Mouse (Mus musculus) thymus, postnatal 14 days (tissue): Measurements from ENCODE around the gene March5.
"Not testable (repeated sequence)": the region's sequence is repeated elsewhere in the genome, so short reads cannot be mapped to it uniquely, and the experiment has no call there.

ENCODE experiments used
- DNase-seq: peaks from one replicate; pipeline ENCODE4 v3.0.0; 2021

Gene March5

DNA sequence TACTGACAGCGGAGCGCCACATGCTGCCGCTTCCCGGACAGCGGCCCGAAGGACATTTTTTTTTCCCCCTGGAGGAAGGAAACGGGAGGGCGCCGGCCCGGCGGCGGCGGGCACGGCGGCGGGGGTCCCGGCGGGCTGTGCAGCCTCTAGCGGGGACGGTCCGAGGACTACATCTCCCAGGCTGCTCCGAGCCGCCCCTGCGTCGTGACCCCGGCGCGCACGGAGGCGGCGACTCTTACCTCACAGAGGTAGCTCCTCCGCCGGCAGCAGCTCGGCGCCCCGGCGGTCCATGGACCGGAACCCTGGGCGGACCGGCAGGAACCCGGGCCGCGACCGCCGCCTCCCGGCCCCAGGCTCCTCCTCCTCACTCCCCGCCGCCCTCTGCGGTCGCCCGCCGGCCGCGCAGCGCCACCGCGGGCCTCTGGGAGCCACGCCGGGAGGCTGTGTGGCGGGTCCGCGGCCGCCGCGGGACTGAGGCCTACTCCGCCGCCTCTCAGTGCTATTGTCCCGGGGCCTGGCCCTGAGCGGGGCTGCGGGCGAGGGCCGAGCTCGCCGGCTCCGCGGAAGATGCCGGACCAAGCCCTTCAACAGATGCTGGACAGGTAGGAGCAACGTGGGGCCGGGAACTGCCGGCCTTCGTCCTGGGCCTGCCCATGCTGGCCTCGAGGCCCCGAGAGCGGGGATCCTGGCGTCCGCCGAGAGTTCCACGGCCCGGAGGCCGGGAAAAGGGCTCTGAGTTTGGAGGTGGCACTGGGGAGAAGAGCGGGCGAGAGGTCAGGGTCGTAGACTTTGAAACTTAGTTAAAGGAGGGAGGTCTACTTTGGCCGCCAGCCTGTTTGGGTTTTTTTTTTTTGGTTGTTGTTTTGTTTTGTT, at the start of gene March5:
March5 (plus strand) TSS at position 241 of the 873 bp plus-strand sequence.
- DNase-seq, result peak; percentile 90

GRCm38 (mm10) chr19:37172096-37172495, 35.2 kb upstream of the March5 start:
- DNase-seq, result no peak

- no peak for DNase-seq
Measured at GRCm38 (mm10) chr19:37172566-37173130, 34.7 kb upstream of the March5 start.

- no peak for DNase-seq
Measured at GRCm38 (mm10) chr19:37173331-37174115, 33.8 kb upstream of the March5 start.

- peak; percentile 9 for DNase-seq
Measured at GRCm38 (mm10) chr19:37174116-37174715, 33.1 kb upstream of the March5 start.

DNA sequence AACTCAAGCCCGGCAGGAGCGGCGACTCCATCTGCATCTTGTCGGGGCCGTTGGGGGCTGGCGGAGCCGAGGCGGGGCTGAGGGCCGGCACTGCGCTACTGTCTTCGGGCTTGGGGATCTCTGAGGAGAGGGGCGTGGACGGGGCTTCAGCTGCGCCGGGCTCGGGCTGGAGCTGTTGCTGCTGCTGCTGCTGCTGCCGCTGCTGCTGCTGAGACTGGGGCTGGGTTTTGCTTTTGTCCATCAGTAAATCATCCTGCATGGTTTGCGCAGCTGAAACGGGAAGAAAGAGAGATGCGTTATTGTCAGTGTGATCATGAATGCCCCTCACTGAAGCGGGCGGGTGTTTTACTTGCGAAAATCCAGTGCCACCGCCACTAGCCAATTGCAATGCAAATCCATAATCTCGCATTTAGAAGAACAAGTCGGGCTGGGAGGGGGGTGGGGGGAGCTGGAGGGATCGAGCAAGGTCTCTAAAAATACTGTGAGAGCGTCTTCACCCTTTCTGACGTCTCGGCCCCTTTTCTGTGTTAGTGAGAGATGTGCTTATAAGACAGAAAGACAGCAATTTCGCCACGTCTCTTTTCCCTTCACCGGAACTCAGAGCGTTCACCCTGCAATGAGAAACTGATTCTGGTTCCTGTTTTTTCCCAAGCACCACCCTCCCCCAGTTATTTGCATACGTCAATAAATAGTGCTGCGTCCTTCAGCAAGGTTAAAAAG, 32.5 kb upstream of the March5 start:
- DNase-seq, result peak; percentile 17

GRCm38 (mm10) chr19:37175436-37175805, 31.9 kb upstream of the March5 start:
- DNase-seq, result no peak

DNA sequence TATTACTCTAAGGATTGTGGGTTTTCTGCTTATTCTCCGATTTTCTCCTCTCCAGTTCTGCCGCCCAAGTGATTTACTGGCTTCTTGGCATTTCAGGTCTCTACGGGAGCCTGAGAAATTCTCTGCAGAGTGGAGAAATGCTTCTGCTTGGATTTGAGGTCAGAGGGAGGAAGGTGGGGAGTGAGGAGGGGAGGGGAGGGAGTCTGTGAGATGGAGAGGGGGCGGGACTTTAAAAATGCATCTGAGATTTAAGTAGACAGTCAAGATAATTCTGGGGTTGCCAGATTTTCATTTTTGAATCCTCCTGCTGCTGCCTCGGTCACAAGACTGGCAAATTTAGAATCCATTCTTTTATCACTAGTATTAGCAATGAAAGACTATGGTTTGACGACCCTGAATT, 31.4 kb upstream of the March5 start:
- no peak for DNase-seq

GRCm38 (mm10) chr19:37176879-37177462, 30.4 kb upstream of the March5 start:
- DNase-seq, result no peak

GRCm38 (mm10) chr19:37177819-37178708, 29.3 kb upstream of the March5 start:
- peak; percentile 10 for DNase-seq

DNA sequence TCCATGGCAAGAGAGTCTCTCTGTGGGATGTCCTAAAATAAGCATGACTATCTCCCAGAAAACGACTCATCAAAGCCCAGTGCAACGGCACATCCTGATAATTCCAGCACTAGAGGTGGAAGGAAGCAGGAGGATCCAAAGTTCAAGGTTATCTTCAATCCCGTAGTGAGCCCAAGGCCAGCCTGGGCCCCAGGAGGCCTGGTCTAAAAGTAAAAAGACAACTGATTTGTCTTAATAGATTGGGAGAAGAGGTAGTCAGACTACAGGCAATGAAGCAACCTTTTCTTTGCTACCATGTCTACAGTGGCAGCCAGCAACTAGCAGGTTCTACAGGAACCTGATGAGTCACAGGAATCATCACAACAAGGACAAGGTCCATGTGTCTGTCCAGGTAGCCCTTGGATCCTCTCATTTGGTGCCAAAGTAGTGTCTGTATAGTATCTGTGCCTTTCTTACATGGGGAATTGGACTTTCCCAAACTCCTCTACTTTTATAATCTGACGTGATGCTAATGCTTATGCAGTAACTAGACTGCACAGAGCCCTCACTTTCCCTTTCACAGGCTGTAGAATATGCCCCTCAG, 18.9 kb upstream of the March5 start:
- no peak for DNase-seq

DNA sequence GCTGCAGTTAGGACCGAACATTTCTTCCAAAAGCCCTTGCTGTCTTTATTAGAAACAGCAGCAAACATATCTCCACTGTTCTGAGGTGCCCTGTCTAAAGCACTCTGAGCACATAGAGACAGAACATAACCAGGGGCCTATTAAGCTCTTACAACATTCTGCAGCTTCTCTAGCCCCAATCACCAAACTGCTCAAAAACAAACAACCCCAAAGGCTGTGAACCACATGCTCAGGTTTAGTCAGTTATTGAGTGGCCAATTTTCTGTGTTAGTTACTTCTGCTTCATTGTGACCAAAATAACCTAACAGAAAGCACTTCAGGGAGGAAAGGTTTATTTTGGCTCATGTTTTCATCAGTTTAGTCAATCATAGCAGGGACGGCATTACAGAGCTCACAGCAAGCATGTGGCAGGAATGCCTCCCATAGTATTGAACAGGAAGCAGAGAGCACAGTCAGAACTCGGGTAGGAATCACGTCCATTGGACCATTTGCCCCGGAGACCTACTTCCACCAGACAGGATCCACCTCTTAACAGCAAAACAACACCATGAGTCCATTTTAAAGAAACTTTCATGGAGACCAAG, 14.8 kb upstream of the March5 start:
- DNase-seq, result no peak

DNA sequence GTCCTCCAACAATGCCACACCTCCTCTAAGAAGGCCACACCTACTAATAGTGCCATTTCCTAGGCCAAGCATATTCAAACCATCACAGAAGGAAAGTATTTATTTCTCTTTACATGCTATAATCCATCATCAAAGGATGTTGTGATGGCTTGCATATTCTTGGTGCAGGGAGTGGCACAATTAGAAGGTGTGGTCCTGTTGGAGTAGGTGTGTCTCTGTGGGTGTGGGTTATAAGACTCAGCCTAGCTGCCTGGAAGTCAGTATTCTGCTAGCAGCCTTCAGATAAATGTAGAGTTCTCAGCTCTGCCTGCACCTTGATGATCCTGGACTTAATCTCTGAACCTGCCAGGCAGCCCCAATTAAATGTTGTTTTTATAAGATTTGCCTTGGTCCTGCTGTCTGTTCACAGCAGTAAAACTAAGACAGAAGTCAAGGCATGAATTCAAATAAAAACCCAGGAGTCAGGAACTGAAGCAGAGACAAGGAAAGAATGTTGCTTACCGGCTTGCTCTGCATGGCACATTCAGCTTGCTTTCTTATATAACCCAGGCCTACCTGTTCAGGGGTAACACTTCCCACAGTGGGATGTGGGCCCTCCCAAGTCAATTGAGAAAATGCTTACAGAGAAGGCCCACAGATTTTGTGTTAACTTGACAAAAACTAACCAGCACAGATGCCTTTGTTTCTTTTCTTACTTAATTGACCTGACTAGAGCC, 9.0 kb upstream of the March5 start:
- DNase-seq, result no peak

- no peak for DNase-seq
Measured at GRCm38 (mm10) chr19:37199889-37200288, 7.5 kb upstream of the March5 start.

- no peak for DNase-seq
Measured at GRCm38 (mm10) chr19:37203371-37203770, 4.0 kb upstream of the March5 start.

- not testable (repeated sequence) for DNase-seq
Measured at GRCm38 (mm10) chr19:37205155-37205554, 2.2 kb upstream of the March5 start.

DNA sequence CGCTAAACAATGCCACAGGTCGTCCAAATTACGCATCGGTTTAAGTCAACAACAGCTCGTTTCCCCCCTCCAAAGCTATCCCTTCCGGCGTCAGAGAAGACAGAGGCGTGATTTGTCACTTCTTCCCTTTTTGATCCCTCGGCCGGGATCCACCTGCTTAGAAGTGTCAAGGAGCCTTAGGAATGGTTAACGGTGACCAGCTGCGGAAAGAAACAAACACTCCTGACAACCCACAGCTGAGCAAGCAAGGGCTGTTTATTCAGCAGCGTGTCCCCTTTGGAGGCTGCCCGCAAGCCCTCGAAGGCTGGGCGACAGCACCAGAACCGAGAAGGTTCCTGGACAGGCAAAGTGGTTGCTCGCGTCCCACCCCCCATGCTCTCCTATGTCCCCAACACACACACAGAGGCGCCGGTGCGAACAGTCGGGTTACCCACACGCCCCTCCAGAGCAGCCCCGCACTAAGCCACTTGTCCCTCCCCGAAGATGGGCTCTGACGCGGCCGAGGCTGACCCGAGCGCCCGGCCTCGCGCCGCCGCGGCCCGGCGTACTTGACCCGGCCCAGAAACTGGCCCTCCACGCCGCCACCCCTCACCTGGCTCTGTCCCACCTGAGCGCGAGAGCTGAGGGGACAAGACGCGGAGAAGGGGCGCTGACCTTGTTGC, 571 bp upstream of the March5 start:
- DNase-seq, result no peak

- peak; percentile 17 for DNase-seq
Measured at GRCm38 (mm10) chr19:37208176-37208755, 923 bp downstream of the March5 start, which contains the start of gene Cpeb3. Gene Cpeb3, minus strand, starts transcription at chr19:37208601.

DNA sequence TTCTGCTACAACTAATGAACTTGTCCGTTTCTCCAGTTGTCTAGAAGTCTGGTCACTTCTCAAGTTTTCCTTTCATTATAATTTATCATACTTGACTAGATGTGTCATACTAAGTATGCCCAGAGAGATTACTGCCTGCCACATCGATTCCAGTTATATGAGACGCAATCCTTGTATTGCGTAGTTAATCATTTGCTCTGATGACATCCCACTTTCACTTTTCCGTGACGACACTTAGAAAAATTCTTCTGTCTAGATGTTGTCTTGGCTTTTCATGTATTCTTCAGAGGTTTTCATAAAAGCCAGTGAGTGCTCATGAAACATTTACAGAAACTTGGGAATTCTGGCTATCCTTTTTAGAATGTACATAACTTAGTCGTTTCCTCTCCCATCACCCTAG, 1.6 kb downstream of the March5 start:
- no peak for DNase-seq
